In the genomic region with DNA sequence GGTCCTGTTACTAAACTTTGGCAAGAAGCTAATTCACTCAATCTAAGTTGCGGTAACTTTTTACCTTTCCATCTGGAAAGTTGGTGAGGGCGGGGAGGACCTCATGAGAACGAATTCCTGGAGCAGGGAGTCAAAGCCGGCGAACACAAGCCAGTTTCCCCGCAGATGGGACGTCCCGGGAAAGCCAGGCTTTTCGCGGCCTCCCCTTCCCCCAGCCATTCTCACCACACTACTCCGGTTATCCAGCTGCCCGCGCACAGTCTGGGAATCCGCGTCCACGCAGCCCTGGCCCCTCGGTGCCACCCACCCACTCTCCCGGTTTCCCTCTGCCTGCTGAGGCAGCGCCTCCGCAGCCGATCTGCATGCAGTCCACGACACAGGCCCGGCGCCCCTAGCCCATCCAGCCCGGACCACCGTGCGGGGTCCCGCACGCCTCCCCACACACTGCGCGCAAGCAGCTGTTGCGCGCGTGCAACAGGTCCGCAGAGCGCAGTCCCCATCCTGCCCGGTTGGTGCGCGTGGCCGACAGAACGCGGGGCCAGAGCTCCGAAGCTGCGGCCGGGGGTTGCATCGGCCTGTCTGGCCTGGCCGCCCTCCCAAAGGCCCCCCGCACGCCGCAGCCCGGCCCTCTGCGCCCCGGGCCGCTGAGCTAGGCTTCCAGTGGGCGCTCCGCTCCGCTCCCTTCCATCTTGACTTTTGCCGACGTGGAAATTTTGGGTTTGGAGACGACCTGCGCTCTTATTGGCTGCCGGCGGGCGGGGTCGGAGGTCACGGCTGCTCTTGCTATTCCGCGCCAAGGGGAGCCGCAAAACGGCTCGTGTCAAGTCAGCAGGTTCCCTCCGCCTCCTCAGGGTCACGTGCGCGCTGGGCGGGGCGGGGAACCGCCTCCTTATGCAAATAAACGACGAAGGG, we compare ENCODE assay signal across 8 mouse cellular contexts.
A peak's percentile ranks its signal among the peaks of the same experiment; 100 is the strongest.
DNase-seq lines count a peak whose midpoint lies in the region; ATAC-seq and TF ChIP-seq lines count a peak whose summit lies in the region.

No protein-coding gene starts in this region.

- no peaks in the 10 kb centered on the region for H3K9me3 ChIP-seq in heart, embryonic 12.5 days (replicated peaks)
- no peaks in the 10 kb centered on the region for H3K9me3 ChIP-seq in kidney, embryonic 16.5 days (ENCODE audit: low read length)
- no peaks in the 10 kb centered on the region for H3K9me3 ChIP-seq in liver, embryonic 11.5 days (ENCODE audit: control insufficient read depth, low read length)
- H3K9me3 ChIP-seq in stomach, embryonic 15.5 days, result no peaks in the 10 kb centered on the region

- peak overlapping the region; percentile 85 for H3K9ac ChIP-seq in heart, embryonic 12.5 days
- H3K9ac ChIP-seq in kidney, embryonic 16.5 days (replicated peaks; ENCODE audit: low read length), result peak overlapping the region; percentile 81
- peak overlapping the region; percentile 90 for H3K9ac ChIP-seq in liver, embryonic 11.5 days (ENCODE audit: low read depth, low read length)
- peak overlapping the region; percentile 89 for H3K9ac ChIP-seq in stomach, embryonic 15.5 days

- peak overlapping the region; percentile 89 for H3K4me2 ChIP-seq in heart, embryonic 12.5 days
- peak overlapping the region; percentile 95 for H3K4me2 ChIP-seq in kidney, embryonic 16.5 days (replicated peaks; ENCODE audit: low read depth, low read length)
- H3K4me2 ChIP-seq in liver, embryonic 11.5 days, result peak overlapping the region; percentile 95
- H3K4me2 ChIP-seq in stomach, embryonic 15.5 days, result peak overlapping the region; percentile 92

- WGBS in heart, embryonic 12.5 days, result under 1% methylated on average over 80 of the region's 80 CpGs
- WGBS in kidney, embryonic 16.5 days, result under 1% methylated on average over 73 of the region's 80 CpGs
- under 1% methylated on average over 80 of the region's 80 CpGs for WGBS in liver, embryonic 11.5 days
- WGBS in stomach, embryonic 15.5 days, result under 1% methylated on average over 80 of the region's 80 CpGs

- DNase-seq in A20 (ENCODE audit: low read depth, low spot score), result peak; percentile 97
- DNase-seq in adrenal gland, postnatal 10 days, result peak; percentile 96
- peak; percentile 97 for DNase-seq in liver, embryonic 11.5 days (ENCODE audit: low spot score)
- DNase-seq in natural killer cell, adult 2 months (ENCODE audit: low spot score in 2 of 2), result peak; percentile 38 to 74

- peaks cover 4% of the 10 kb centered on the region; the same call in 1 of the 2 replicates for H3K4me1 ChIP-seq in embryonic fibroblast, embryonic 13.5 days (ENCODE audit: control insufficient read depth, insufficient read depth, low read length)
- peaks cover 14% of the 10 kb centered on the region for H3K4me1 ChIP-seq in heart, embryonic 12.5 days (replicated peaks)
- peaks cover 13% of the 10 kb centered on the region for H3K4me1 ChIP-seq in kidney, embryonic 16.5 days (ENCODE audit: insufficient read depth, low read length)
- H3K4me1 ChIP-seq in liver, embryonic 11.5 days (replicated peaks; ENCODE audit: control insufficient read depth, insufficient read depth, low read length), result peaks cover 9% of the 10 kb centered on the region
- H3K4me1 ChIP-seq in stomach, embryonic 15.5 days, result peaks cover 5% of the 10 kb centered on the region

- peak overlapping the region; percentile 61 for H3K4me3 ChIP-seq in embryonic fibroblast, embryonic 13.5 days (ENCODE audit: insufficient read depth, low read length)
- peak overlapping the region; percentile 72 for H3K4me3 ChIP-seq in heart, embryonic 12.5 days
- peak overlapping the region; percentile 64 for H3K4me3 ChIP-seq in kidney, embryonic 16.5 days (ENCODE audit: low read length)
- peak overlapping the region; percentile 74 for H3K4me3 ChIP-seq in liver, embryonic 11.5 days (ENCODE audit: low read depth, low read length)
- peak overlapping the region; percentile 88 for H3K4me3 ChIP-seq in stomach, embryonic 15.5 days (replicated peaks)

- ATAC-seq in heart, embryonic 12.5 days (ENCODE audit: insufficient number of reproducible peaks, low FRiP score), result peak; percentile 90
- ATAC-seq in kidney, embryonic 16.5 days (ENCODE audit: low FRiP score, low TSS enrichment), result peak; percentile 94
- ATAC-seq in liver, embryonic 11.5 days (replicated peaks; ENCODE audit: low FRiP score), result peak; percentile 95
- ATAC-seq in stomach, embryonic 15.5 days (ENCODE audit: insufficient read depth, low FRiP score, low read depth), result peak; percentile 88

- TF ChIP-seq POLR2A in embryonic fibroblast, embryonic 13.5 days (IDR thresholded peaks at IDR 0.05; ENCODE audit: low read depth, low read length), result peak; percentile 61; the same call in 1 of the 2 replicates

- 0 out of 2 replicates have a peak, but pooled peaks cover 4% of the 10 kb centered on the region for H3K27me3 ChIP-seq in heart, embryonic 12.5 days (replicated peaks)
- no peaks in the 10 kb centered on the region for H3K27me3 ChIP-seq in kidney, embryonic 16.5 days (ENCODE audit: insufficient read depth, low read length)
- H3K27me3 ChIP-seq in liver, embryonic 11.5 days (replicated peaks; ENCODE audit: control insufficient read depth, insufficient read depth, low read length), result no peaks in the 10 kb centered on the region
- H3K27me3 ChIP-seq in stomach, embryonic 15.5 days (replicated peaks), result no peaks in the 10 kb centered on the region

- no peak for TF ChIP-seq CTCF in embryonic fibroblast, embryonic 13.5 days (IDR thresholded peaks at IDR 0.05; ENCODE audit: borderline replicate concordance, insufficient read depth, low read length)

- H3K36me3 ChIP-seq in heart, embryonic 12.5 days, result no peaks in the 10 kb centered on the region
- no peaks in the 10 kb centered on the region for H3K36me3 ChIP-seq in kidney, embryonic 16.5 days (ENCODE audit: insufficient read depth, low read length)
- H3K36me3 ChIP-seq in liver, embryonic 11.5 days (ENCODE audit: control insufficient read depth, insufficient read depth, low read length), result no peaks in the 10 kb centered on the region
- H3K36me3 ChIP-seq in stomach, embryonic 15.5 days, result no peaks in the 10 kb centered on the region

- no peak overlapping the region for H3K27ac ChIP-seq in embryonic fibroblast, embryonic 13.5 days (ENCODE audit: insufficient read depth, low read length)
- H3K27ac ChIP-seq in heart, embryonic 12.5 days (ENCODE audit: poor library complexity, severe bottlenecking), result peak overlapping the region; percentile 50
- peak overlapping the region; percentile 76; the same call in 1 of the 2 replicates for H3K27ac ChIP-seq in kidney, embryonic 16.5 days (ENCODE audit: low read length)
- peak overlapping the region; percentile 73 for H3K27ac ChIP-seq in liver, embryonic 11.5 days (ENCODE audit: low read depth, low read length)
- H3K27ac ChIP-seq in stomach, embryonic 15.5 days, result peak overlapping the region; percentile 89
